Mouse (Mus musculus): ENCODE measurements around the gene Efna5.

DNA sequence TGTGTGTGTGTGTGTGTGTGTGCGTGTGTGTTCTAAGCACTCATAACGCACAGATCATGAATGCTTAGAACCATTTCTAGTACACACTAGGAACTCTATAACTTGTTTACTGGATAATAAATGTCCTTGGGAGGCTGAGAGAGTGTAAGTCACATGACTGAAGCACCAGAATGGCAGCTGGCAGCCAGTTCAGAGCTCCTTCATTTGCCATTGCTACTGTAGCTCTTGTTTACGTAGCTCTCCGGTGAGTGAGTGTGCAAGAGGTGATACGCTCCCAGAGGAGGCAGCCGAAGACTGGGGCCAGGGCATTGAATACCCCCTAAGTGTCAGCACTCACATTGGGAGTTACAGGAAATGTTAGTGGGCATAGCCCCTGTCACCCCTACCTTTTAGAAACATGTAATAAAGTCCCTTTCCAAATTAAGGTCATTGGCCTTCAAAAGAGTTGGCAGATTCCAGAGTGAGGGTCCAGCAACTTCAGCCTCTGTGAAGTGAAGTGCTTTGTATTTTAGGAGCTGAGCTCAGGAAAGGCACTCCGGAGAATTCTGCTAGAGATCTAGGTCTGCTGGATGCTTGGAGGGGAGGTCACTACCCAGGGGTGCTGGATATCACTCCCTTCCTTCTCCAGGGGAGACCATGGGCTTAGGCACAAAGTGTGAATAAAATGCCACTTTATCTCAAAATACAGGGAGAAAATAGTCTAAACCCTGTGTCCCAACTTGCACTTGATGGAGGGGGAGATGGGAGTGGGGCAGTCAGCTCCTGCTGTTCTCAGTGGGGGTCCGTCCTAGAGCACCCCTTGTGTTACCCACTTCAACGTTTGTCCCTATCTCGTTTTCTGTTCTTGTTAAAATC, 289.3 kb downstream of the Efna5 start:
- TF ChIP-seq CTCF (conservative IDR thresholded peaks at IDR 0.05 in 1 of 2, IDR thresholded peaks at IDR 0.05 in 1 of 2; ENCODE audit: low read depth in 2 of 2, low read length in 2 of 2) (no peak), CHD2 (IDR thresholded peaks at IDR 0.05; ENCODE audit: low read length) (no peak), POLR2A (IDR thresholded peaks at IDR 0.05; ENCODE audit: low read depth, low read length) (no peak), TBP (conservative IDR thresholded peaks at IDR 0.05; ENCODE audit: low read depth, low read length) (no peak), MAX (IDR thresholded peaks at IDR 0.05; ENCODE audit: low read length) (no peak), MYC (IDR thresholded peaks at IDR 0.05; ENCODE audit: low read depth, low read length) (no peak), TCF12 (IDR thresholded peaks at IDR 0.05; ENCODE audit: low read depth, low read length) (no peak), HCFC1 (IDR thresholded peaks at IDR 0.05; ENCODE audit: low read depth, low read length) (no peak), ZC3H11A (IDR thresholded peaks at IDR 0.05; ENCODE audit: low read depth, low read length) (no peak), RCOR1 (conservative IDR thresholded peaks at IDR 0.05; ENCODE audit: low read depth, low read length) (no peak), ELF1 (IDR thresholded peaks at IDR 0.05; ENCODE audit: low read depth, low read length) (no peak)

Data from CH12.LX (cell line).